Mouse (Mus musculus): Measurements from ENCODE around the gene Zcchc18.

- TF ChIP-seq CTCF (conservative IDR thresholded peaks at IDR 0.05; ENCODE audit: low read length) (no peak), NANOG (IDR thresholded peaks at IDR 0.05; ENCODE audit: borderline replicate concordance, low read length) (no peak), POU5F1 (IDR thresholded peaks at IDR 0.05; ENCODE audit: borderline replicate concordance, low read length) (no peak)
Measured at GRCm38 (mm10) chrX:136976424-136977084, 16.4 kb upstream of the Zcchc18 start, which contains the start of the genes Tmsb15l and Tmsb15b1.

All from E14TG2a.4 (cell line).